Mouse (Mus musculus) midbrain, embryonic 11.5 days (tissue): Measurements from ENCODE around the gene Fmr1. TPM values are rescaled to one million over a fixed set of nuclear protein-coding genes. Genes with fewer than 3 reads are reported as not detected.
"Not testable (repeated sequence)": the region's sequence is repeated elsewhere in the genome, so short reads cannot be mapped to it uniquely, and the experiment has no call there.

Source experiments
- ATAC-seq: fragments of 200-750 bp; cut with Nextera tagmentation; 2 replicates; pipeline ENCODE4 v1.8.0; 2017; ENCODE audit warnings: moderate TSS enrichment, moderate library complexity; ENCODE audit not compliant: low FRiP score
- DNase-seq: peaks from one replicate; pipeline ENCODE4 v3.0.0; 2015; ENCODE audit warnings: low spot score; ENCODE audit errors: missing footprints
- H3K27ac ChIP-seq: fragments of 300-500 bp; sonication (generic); 2 replicates; pipeline ENCODE4 v1.5.1; 2014; ENCODE audit warnings: low read depth, low read length
- H3K27me3 ChIP-seq: fragments of 300-500 bp; sonication (generic); 2 replicates; pipeline ENCODE4 v1.6.1; 2014; ENCODE audit warnings: mild to moderate bottlenecking, low read length, moderate library complexity, mixed read lengths; ENCODE audit not compliant: control insufficient read depth, insufficient read depth
- H3K36me3 ChIP-seq: fragments of 300-500 bp; sonication (generic); 2 replicates; pipeline ENCODE4 v1.6.1; 2014; ENCODE audit warnings: mild to moderate bottlenecking, low read length, moderate library complexity, mixed read lengths; ENCODE audit not compliant: control insufficient read depth, insufficient read depth
- H3K4me1 ChIP-seq: fragments of 300-500 bp; sonication (generic); 2 replicates; pipeline ENCODE4 v1.6.1; 2014; ENCODE audit warnings: low read length; ENCODE audit not compliant: control insufficient read depth, insufficient read depth
- H3K4me2 ChIP-seq: fragments of 300-500 bp; sonication (generic); 2 replicates; pipeline ENCODE4 v1.6.1; 2014; ENCODE audit warnings: mild to moderate bottlenecking, moderate library complexity
- H3K4me3 ChIP-seq: fragments of 300-500 bp; sonication (generic); 2 replicates; pipeline ENCODE4 v1.5.1; 2014; ENCODE audit warnings: low read depth, low read length
- H3K9ac ChIP-seq: fragments of 300-500 bp; sonication (generic); 2 replicates; pipeline ENCODE4 v1.6.1; 2014; ENCODE audit warnings: low read length
- H3K9me3 ChIP-seq: fragments of 300-500 bp; sonication (generic); 2 replicates; pipeline ENCODE4 v1.6.1; 2016; ENCODE audit warnings: low read length; ENCODE audit not compliant: control insufficient read depth
- WGBS: fragments of 180-500 bp; shearing (Covaris S2); extraction: QIAGEN DNeasy Blood & Tissue Kit; methylation state at CpG from one replicate; pipeline ENCODE4 v1.1.7; 2014; 5-methylcytosine and 5-hydroxymethylcytosine counted together
- polyA plus RNA-seq: library from polyadenylated mRNA; unstranded; fragments of >200 nt; fragmentation: Nextera tagmentation; extraction: Ambion mirVana; gene quantifications from 2 replicates; pipeline ENCODE4 v1.2.1, GENCODE M21; 2014

Fmr1 gene
- polyA plus RNA-seq = 62.4 and 71.3 TPM in 2 replicates

DNA sequence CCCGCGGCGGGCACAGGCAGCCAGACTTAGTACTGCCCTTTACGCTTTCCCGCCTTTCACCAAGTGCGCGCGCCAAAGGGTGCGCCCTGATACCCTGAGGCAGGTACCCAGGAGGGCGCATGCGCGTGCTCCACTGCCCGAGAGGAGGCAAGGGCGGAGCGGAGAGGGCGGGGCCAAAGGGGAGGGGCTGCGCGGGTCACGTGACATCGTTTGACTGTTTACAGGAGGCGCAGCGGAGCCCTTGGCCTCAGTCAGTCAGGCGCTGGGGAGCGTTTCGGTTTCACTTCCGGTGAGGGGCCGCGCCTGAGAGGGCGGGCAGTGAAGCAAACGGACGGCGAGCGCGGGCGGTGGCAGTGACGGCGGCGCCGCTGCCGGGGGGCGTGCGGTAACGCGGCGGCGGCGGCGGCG lies at the start of gene Fmr1:
Gene Fmr1 (plus strand): TSS at position 209 of the 408 bp plus-strand sequence.
- peak within 1 kb of the TSS; percentile 80 for H3K9ac ChIP-seq
- H3K4me1 ChIP-seq = no peaks in the 10 kb centered on the region
- ATAC-seq = peak; percentile 98
- DNase-seq = peak; percentile 99
- H3K4me2 ChIP-seq = peak within 1 kb of the TSS; percentile 40
- no peaks in the 10 kb centered on the region for H3K9me3 ChIP-seq
- H3K27ac ChIP-seq = peak within 1 kb of the TSS; percentile 87
- peak within 1 kb of the TSS; percentile 63 for H3K4me3 ChIP-seq
- no peaks in the 10 kb centered on the region for H3K36me3 ChIP-seq
- no peaks in the 10 kb centered on the region for H3K27me3 ChIP-seq
- 16% methylated on average over 35 of the region's 49 CpGs for WGBS

GRCm38 (mm10) chrX:68641603-68642002 lies 36.7 kb upstream of the Fmr1 start:
- Histone ChIP-seq H3K27ac (no peak overlapping the region), H3K9ac (no peak overlapping the region), H3K4me1 (no peaks in the 10 kb centered on the region), H3K4me3 (no peak overlapping the region), H3K4me2 (no peak overlapping the region), H3K27me3 (no peaks in the 10 kb centered on the region), H3K36me3 (no peaks in the 10 kb centered on the region), H3K9me3 (no peaks in the 10 kb centered on the region)
- DNase-seq (no peak), ATAC-seq (no peak)
- 55% methylated on average over 1 of the region's 1 CpGs for WGBS

DNA sequence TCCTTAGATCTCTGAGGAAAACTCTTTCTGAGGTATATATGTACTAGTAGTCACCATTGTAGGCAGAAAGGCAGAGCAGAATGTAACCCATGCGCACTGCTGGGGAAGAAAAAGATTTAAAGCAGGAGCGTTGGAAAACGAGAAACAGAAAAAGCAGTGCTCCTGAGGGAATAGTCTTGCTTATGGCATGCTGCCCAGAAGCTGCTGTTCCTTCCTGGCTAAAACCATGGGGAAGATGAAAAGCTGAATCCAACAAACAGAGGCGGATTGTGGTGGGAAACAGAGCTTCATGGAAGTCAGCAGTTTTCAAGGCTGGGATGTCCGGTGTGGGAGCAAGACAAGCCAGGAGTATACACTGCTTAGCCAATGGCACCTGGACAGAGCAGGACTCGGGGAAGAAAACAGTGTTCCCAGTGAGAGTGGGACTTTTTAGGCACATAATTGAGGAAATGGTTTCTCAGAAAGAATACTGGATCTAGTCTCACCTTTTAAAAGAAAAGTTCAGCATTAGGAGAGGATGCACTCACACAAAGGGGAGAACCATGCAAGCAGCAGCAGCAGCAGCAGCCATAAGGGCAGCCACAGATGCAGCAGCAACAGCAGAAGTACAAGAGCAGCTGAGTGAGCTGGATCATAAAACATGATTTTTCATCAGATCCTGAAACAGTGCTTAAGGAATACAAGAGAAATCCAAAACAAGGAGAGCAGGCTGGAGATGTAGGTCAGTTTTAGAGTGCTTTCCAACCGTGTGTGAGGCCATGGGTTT lies 33.0 kb upstream of the Fmr1 start:
- Histone ChIP-seq H3K27ac (no peak overlapping the region), H3K4me3 (no peak overlapping the region), H3K4me2 (no peak overlapping the region), H3K9ac (no peak overlapping the region), H3K36me3 (no peaks in the 10 kb centered on the region), H3K9me3 (no peaks in the 10 kb centered on the region), H3K27me3 (no peaks in the 10 kb centered on the region), H3K4me1 (no peaks in the 10 kb centered on the region)
- WGBS = 70% methylated on average over 7 of the region's 7 CpGs
- no peak for ATAC-seq
- DNase-seq = no peak

DNA sequence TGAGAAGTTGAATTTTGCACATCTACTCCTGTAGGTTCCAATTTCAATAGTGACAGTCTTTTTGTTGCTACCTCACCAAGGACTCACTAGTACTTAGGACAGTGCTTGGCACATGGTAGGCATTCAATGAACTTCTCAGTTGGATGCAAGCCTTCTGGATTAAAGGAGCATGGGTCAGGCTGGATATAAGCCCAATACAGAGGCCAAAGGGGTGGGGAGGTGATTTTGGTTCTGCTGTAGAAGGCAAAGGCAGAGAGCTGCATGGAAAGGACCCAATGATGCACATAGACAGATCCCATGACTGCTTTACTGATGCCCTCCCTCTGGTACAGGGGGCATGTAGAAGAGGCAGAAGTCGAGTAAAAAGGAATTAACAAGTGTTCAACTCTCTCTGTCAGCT lies 833 bp upstream of the Fmr1 start:
- H3K4me1 ChIP-seq = no peaks in the 10 kb centered on the region
- H3K36me3 ChIP-seq = no peaks in the 10 kb centered on the region
- no peaks in the 10 kb centered on the region for H3K9me3 ChIP-seq
- H3K4me3 ChIP-seq = no peak overlapping the region
- no peak for ATAC-seq
- H3K4me2 ChIP-seq = no peak overlapping the region
- H3K9ac ChIP-seq = no peak overlapping the region
- no peaks in the 10 kb centered on the region for H3K27me3 ChIP-seq
- 38% methylated on average over 1 of the region's 1 CpGs for WGBS
- no peak for DNase-seq
- no peak overlapping the region for H3K27ac ChIP-seq

DNA sequence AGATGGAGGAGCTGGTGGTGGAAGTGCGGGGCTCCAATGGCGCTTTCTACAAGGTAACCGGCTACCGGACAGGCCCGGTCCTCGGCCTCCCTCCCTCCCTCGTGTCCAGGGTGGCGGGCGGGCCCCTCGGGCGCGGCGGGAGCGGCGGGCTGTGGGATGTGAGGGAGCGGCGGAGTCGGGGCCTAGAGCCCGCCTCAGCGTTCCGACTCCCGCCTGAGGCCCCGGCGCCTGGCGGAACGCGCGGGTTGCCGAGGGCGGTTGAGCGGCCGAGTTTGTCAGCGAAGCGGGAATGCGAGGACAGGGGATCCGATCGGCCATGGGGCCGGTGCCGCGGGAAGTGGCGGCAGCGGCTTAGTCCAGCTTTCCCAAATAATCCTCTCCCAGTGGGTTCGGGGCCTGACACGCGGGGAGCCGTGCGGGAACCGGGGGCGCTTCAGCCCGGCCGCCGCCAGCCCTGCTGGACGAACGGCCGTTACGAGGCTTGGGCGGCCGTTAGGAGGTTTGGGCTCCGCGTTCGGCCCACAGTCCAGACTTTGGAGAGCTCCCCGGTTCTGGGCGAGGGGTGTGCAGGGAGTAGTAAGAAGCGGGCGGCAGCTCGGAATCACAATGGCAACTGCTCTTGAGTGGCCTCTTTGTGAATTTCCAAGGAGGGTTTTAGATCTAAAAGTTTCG lies 610 bp downstream of the Fmr1 start:
- no peaks in the 10 kb centered on the region for H3K27me3 ChIP-seq
- H3K4me1 ChIP-seq = no peaks in the 10 kb centered on the region
- peak overlapping the region; percentile 40 for H3K4me2 ChIP-seq
- peak overlapping the region; percentile 80 for H3K9ac ChIP-seq
- peak overlapping the region; percentile 63 for H3K4me3 ChIP-seq
- H3K27ac ChIP-seq = peak overlapping the region; percentile 87
- no peaks in the 10 kb centered on the region for H3K36me3 ChIP-seq
- whole genome bisulfite sequencing = 12% methylated on average over 53 of the region's 67 CpGs
- no peaks in the 10 kb centered on the region for H3K9me3 ChIP-seq
- DNase-seq (peak; percentile 94), ATAC-seq (peak; percentile 85)

GRCm38 (mm10) chrX:68684706-68685105 lies 6.4 kb downstream of the Fmr1 start:
- H3K27ac ChIP-seq = no peak overlapping the region
- 84% methylated on average over 2 of the region's 2 CpGs for WGBS
- H3K36me3 ChIP-seq = no peaks in the 10 kb centered on the region
- 0 out of 2 replicates have a peak, but pooled peaks cover 2% of the 10 kb centered on the region for H3K4me1 ChIP-seq
- H3K4me2 ChIP-seq = no peak overlapping the region
- no peaks in the 10 kb centered on the region for H3K27me3 ChIP-seq
- no peaks in the 10 kb centered on the region for H3K9me3 ChIP-seq
- no peak overlapping the region for H3K4me3 ChIP-seq
- no peak for DNase-seq
- no peak overlapping the region for H3K9ac ChIP-seq
- ATAC-seq = no peak

- not testable (repeated sequence) for H3K4me1 ChIP-seq, H3K4me3 ChIP-seq, H3K27me3 ChIP-seq, H3K4me2 ChIP-seq, DNase-seq, H3K36me3 ChIP-seq, ATAC-seq, H3K27ac ChIP-seq, H3K9ac ChIP-seq, H3K9me3 ChIP-seq
- WGBS = 88% methylated on average over 8 of the region's 8 CpGs
These were observed 13.6 kb downstream of the Fmr1 start for GRCm38 (mm10) chrX:68691936-68692335.

- no peak overlapping the region for H3K4me3 ChIP-seq
- no peak overlapping the region for H3K4me2 ChIP-seq
- H3K27ac ChIP-seq = no peak overlapping the region
- H3K9me3 ChIP-seq = no peaks in the 10 kb centered on the region
- no peaks in the 10 kb centered on the region for H3K27me3 ChIP-seq
- 63% methylated on average over 1 of the region's 1 CpGs for WGBS
- DNase-seq (no peak), ATAC-seq (no peak)
- no peak overlapping the region for H3K9ac ChIP-seq
- H3K36me3 ChIP-seq = no peaks in the 10 kb centered on the region
- H3K4me1 ChIP-seq = no peaks in the 10 kb centered on the region
These were observed 58.6 kb downstream of the Fmr1 start for GRCm38 (mm10) chrX:68736902-68737301.

- H3K4me1 ChIP-seq = no peaks in the 10 kb centered on the region
- no peak for ATAC-seq
- H3K4me2 ChIP-seq = no peak overlapping the region
- H3K27me3 ChIP-seq = no peaks in the 10 kb centered on the region
- H3K9ac ChIP-seq = no peak overlapping the region
- 45% methylated on average over 2 of the region's 2 CpGs for WGBS
- H3K4me3 ChIP-seq = no peak overlapping the region
- no peak for DNase-seq
- no peaks in the 10 kb centered on the region for H3K9me3 ChIP-seq
- no peak overlapping the region for H3K27ac ChIP-seq
- no peaks in the 10 kb centered on the region for H3K36me3 ChIP-seq
These were observed 61.7 kb downstream of the Fmr1 start for GRCm38 (mm10) chrX:68740088-68740487.
